Mouse (Mus musculus): ENCODE data around the gene Slf2. TPM values are rescaled to one million over a fixed set of nuclear protein-coding genes. Genes with fewer than 3 reads are reported as not detected.

Slf2 gene
- polyA plus RNA-seq, 1 experiment from 2014 or later = 56.7 TPM

DNA sequence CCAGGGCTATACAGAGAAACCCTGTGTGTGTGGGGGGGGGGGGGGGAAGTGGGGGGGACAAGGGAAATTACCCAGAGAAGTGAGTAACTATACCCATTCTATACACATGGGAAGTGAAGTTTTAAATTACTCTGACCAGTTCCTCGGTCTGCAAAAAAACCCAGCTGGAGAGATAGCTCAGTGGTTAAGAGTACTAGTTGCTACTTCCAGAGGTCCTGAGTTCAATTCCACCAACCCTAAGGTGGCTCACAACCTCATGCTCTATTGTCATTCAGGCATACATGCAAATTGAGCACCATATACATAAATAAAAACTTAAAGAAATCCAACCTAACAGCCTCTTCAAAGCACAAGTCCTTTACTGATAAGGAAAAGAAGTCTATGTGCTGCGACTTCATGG is 829 bp upstream of the Slf2 start:
- H3K36me3 ChIP-seq (ENCODE audit: control insufficient read depth, insufficient read depth, low read length) = peaks cover 4% of the 10 kb centered on the region; the same call in 1 of the 2 replicates
- peak overlapping the region; percentile 83 for H3K4me3 ChIP-seq (ENCODE audit: low read depth, low read length)
- peaks cover 19% of the 10 kb centered on the region; the same call in 1 of the 2 replicates for H3K4me1 ChIP-seq (ENCODE audit: control insufficient read depth, insufficient read depth, low read length)
- WGBS = 35% methylated on average over 2 of the region's 2 CpGs
- ATAC-seq (ENCODE audit: insufficient number of reproducible peaks, insufficient read depth, low FRiP score, low read depth) = no peak
- no peaks in the 10 kb centered on the region for H3K9me3 ChIP-seq (ENCODE audit: control insufficient read depth, low read depth, low read length)
- peak overlapping the region; percentile 85 for H3K4me2 ChIP-seq (replicated peaks; ENCODE audit: low read depth, low read length)
- no peak overlapping the region for H3K9ac ChIP-seq (replicated peaks; ENCODE audit: low read depth, low read length)
- no peaks in the 10 kb centered on the region for H3K27me3 ChIP-seq (ENCODE audit: control insufficient read depth, insufficient read depth, low read length)
- H3K27ac ChIP-seq (ENCODE audit: low read length) = peak overlapping the region; percentile 46

DNA sequence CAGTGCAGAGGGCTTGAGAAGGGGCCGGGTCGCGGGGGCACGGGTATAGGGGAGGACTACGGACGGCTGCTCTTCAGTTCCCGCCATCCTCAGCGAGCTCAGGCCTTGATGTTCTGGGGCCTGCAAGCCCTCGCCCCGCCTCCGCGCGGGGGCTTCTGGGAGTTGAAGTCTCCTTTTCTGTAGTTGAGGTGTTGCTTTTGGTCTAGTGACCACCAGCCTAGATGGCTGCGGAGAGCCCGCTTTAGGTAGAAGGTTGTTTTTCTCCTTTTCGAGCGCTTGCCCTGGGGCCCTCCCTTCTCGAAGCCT is 456 bp downstream of the Slf2 start:
- Histone ChIP-seq H3K36me3 (ENCODE audit: control insufficient read depth, insufficient read depth, low read length) (peaks cover 13% of the 10 kb centered on the region), H3K9ac (replicated peaks; ENCODE audit: low read depth, low read length) (peak overlapping the region; percentile 68), H3K27me3 (ENCODE audit: control insufficient read depth, insufficient read depth, low read length) (no peaks in the 10 kb centered on the region), H3K4me3 (ENCODE audit: low read depth, low read length) (peak overlapping the region; percentile 83), H3K9me3 (ENCODE audit: control insufficient read depth, low read depth, low read length) (no peaks in the 10 kb centered on the region), H3K27ac (ENCODE audit: low read length) (peak overlapping the region; percentile 91), H3K4me2 (replicated peaks; ENCODE audit: low read depth, low read length) (peak overlapping the region; percentile 85), H3K4me1 (ENCODE audit: control insufficient read depth, insufficient read depth, low read length) (peaks cover 19% of the 10 kb centered on the region; the same call in 1 of the 2 replicates)
- WGBS = under 1% methylated on average over 18 of the region's 18 CpGs
- peak; percentile 83 for ATAC-seq (ENCODE audit: insufficient number of reproducible peaks, insufficient read depth, low FRiP score, low read depth)

DNA sequence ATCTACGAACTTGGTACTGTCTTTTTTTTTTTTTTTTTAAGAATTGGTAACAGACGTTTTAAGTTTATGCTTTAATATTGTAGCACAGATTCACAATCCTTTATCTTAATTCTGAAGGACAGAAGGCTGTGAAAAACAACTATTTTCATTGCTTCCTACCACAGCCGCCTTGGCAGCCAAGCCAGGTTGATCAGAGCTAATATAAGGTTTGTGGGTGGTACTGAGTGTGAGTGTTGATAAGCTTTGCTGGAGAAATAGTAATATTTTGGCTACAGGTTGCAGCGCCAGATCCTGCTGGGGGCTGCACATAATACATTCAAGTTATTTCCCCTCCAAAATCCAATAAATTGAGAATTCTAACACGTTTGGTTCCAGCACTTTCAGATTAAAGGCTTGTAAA is 1.1 kb downstream of the Slf2 start:
- WGBS = 39% methylated on average over 5 of the region's 5 CpGs
- ATAC-seq (ENCODE audit: insufficient number of reproducible peaks, insufficient read depth, low FRiP score, low read depth) = no peak
- H3K27ac ChIP-seq (ENCODE audit: low read length) = no peak overlapping the region
- H3K4me1 ChIP-seq (ENCODE audit: control insufficient read depth, insufficient read depth, low read length) = peaks cover 19% of the 10 kb centered on the region; the same call in 1 of the 2 replicates
- no peaks in the 10 kb centered on the region for H3K27me3 ChIP-seq (ENCODE audit: control insufficient read depth, insufficient read depth, low read length)
- no peaks in the 10 kb centered on the region for H3K9me3 ChIP-seq (ENCODE audit: control insufficient read depth, low read depth, low read length)
- H3K4me3 ChIP-seq (ENCODE audit: low read depth, low read length) = peak overlapping the region; percentile 83
- peak overlapping the region; percentile 85 for H3K4me2 ChIP-seq (replicated peaks; ENCODE audit: low read depth, low read length)
- H3K9ac ChIP-seq (replicated peaks; ENCODE audit: low read depth, low read length) = peak overlapping the region; percentile 68
- peaks cover 19% of the 10 kb centered on the region for H3K36me3 ChIP-seq (ENCODE audit: control insufficient read depth, insufficient read depth, low read length)

DNA sequence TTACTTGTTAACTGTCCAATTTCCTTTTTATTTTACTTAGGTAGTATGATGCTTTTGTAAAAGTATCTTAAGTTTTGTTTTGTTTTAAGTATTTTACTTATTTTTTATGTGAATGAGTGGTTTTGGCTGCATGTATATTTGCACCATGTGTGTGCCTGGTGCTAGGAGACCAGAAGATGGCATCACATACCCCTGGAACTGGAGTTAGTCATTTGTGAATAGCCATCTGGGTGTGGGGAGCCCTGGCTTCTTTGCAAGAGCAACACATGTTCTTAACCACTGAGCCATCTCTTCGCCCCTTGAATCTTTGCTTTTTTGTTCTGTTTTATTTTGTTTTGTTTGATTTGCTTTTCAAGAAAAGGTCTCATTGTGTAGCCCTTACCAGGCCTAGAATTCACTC is 2.2 kb downstream of the Slf2 start:
- no peak for ATAC-seq (ENCODE audit: insufficient number of reproducible peaks, insufficient read depth, low FRiP score, low read depth)

DNA sequence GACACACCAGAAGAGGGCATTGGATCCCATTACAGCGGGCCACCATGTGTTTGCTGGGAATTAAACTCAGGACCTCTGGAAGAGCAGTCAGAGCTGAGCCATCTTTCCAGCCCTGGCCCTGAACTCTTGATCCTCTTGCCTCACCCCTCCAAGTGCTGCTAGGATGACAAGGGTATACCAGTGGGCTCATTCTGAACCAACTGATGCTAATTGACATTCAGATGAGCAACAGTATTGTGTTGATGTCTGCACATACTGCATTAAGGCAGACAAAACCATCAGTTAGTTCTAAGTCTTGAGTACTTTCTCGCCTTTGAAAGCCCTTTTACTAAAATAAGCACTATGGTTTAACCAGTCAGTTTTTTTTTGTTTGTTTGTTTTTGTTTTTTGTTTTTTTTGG is 28.7 kb downstream of the Slf2 start:
- no peaks in the 10 kb centered on the region for H3K9me3 ChIP-seq (ENCODE audit: control insufficient read depth, low read depth, low read length)
- no peak overlapping the region for H3K27ac ChIP-seq (ENCODE audit: low read length)
- peaks cover 68% of the 10 kb centered on the region for H3K36me3 ChIP-seq (ENCODE audit: control insufficient read depth, insufficient read depth, low read length)
- WGBS = 100% methylated on average over 2 of the region's 2 CpGs
- no peak overlapping the region for H3K4me2 ChIP-seq (replicated peaks; ENCODE audit: low read depth, low read length)
- H3K9ac ChIP-seq (replicated peaks; ENCODE audit: low read depth, low read length) = no peak overlapping the region
- no peak overlapping the region for H3K4me3 ChIP-seq (ENCODE audit: low read depth, low read length)
- H3K27me3 ChIP-seq (ENCODE audit: control insufficient read depth, insufficient read depth, low read length) = no peaks in the 10 kb centered on the region
- no peaks in the 10 kb centered on the region for H3K4me1 ChIP-seq (ENCODE audit: control insufficient read depth, insufficient read depth, low read length)
- no peak for ATAC-seq (ENCODE audit: insufficient number of reproducible peaks, insufficient read depth, low FRiP score, low read depth)

More for the DNA sequence above, 2.2 kb downstream of the Slf2 start:
- H3K9ac ChIP-seq (replicated peaks; ENCODE audit: low read depth, low read length) = no peak overlapping the region
- H3K27me3 ChIP-seq (ENCODE audit: control insufficient read depth, insufficient read depth, low read length) = no peaks in the 10 kb centered on the region
- peak overlapping the region; percentile 85 for H3K4me2 ChIP-seq (replicated peaks; ENCODE audit: low read depth, low read length)
- no peak overlapping the region for H3K4me3 ChIP-seq (ENCODE audit: low read depth, low read length)
- peaks cover 16% of the 10 kb centered on the region; the same call in 1 of the 2 replicates for H3K4me1 ChIP-seq (ENCODE audit: control insufficient read depth, insufficient read depth, low read length)
- peaks cover 25% of the 10 kb centered on the region for H3K36me3 ChIP-seq (ENCODE audit: control insufficient read depth, insufficient read depth, low read length)
- H3K9me3 ChIP-seq (ENCODE audit: control insufficient read depth, low read depth, low read length) = no peaks in the 10 kb centered on the region
- H3K27ac ChIP-seq (ENCODE audit: low read length) = no peak overlapping the region
- WGBS = 89% methylated on average over 1 of the region's 1 CpGs

DNA sequence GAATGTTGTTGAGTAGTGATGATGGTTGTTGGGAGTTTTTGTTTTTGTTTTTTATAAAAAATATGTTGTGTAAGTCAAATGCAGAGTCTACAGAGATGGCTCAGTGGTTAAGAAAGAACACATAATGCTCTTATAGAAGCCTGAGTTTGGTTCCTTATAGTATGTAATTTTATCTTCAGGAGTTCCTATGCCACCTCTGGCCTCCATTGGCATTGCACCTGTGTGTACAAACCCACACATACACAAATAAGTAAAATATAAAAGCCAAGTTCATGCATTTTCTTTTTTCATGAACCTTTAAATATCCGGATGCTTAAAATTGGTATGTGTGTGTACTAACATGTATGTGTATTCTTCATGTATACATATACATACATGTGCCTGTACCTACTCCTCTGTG is 35.0 kb downstream of the Slf2 start:
- no peak for ATAC-seq (ENCODE audit: insufficient number of reproducible peaks, insufficient read depth, low FRiP score, low read depth)
- Histone ChIP-seq H3K4me1 (ENCODE audit: control insufficient read depth, insufficient read depth, low read length) (no peaks in the 10 kb centered on the region), H3K9ac (replicated peaks; ENCODE audit: low read depth, low read length) (no peak overlapping the region), H3K4me2 (replicated peaks; ENCODE audit: low read depth, low read length) (no peak overlapping the region), H3K4me3 (ENCODE audit: low read depth, low read length) (no peak overlapping the region), H3K27me3 (ENCODE audit: control insufficient read depth, insufficient read depth, low read length) (no peaks in the 10 kb centered on the region), H3K27ac (ENCODE audit: low read length) (no peak overlapping the region), H3K36me3 (ENCODE audit: control insufficient read depth, insufficient read depth, low read length) (peaks cover 71% of the 10 kb centered on the region), H3K9me3 (ENCODE audit: control insufficient read depth, low read depth, low read length) (no peaks in the 10 kb centered on the region)
- WGBS = 95% methylated on average over 1 of the region's 1 CpGs

DNA sequence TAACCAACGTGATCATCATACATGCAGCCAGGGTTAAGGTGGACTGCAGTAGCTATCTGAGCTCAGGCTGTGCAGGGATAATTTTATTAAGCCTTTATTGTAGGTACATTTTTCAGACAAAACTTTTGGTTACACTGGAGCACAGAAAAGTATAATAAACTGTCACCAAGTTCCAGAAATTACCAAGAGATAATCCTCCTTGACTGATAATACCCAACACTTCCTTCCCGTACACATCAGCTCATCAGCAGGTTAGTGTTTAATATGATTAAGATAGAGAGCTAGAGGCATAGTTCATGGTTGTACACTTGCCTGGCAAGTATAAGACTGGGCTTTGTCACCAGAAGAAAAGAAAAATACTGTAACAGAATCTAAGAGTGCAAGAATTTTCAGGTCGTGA is 37.4 kb downstream of the Slf2 start:
- 85% methylated on average over 3 of the region's 3 CpGs for WGBS
- Histone ChIP-seq H3K4me2 (replicated peaks; ENCODE audit: low read depth, low read length) (no peak overlapping the region), H3K9me3 (ENCODE audit: control insufficient read depth, low read depth, low read length) (no peaks in the 10 kb centered on the region), H3K36me3 (ENCODE audit: control insufficient read depth, insufficient read depth, low read length) (peaks cover 71% of the 10 kb centered on the region), H3K27me3 (ENCODE audit: control insufficient read depth, insufficient read depth, low read length) (no peaks in the 10 kb centered on the region), H3K27ac (ENCODE audit: low read length) (no peak overlapping the region), H3K9ac (replicated peaks; ENCODE audit: low read depth, low read length) (no peak overlapping the region), H3K4me1 (ENCODE audit: control insufficient read depth, insufficient read depth, low read length) (no peaks in the 10 kb centered on the region), H3K4me3 (ENCODE audit: low read depth, low read length) (no peak overlapping the region)
- no peak for ATAC-seq (ENCODE audit: insufficient number of reproducible peaks, insufficient read depth, low FRiP score, low read depth)

DNA sequence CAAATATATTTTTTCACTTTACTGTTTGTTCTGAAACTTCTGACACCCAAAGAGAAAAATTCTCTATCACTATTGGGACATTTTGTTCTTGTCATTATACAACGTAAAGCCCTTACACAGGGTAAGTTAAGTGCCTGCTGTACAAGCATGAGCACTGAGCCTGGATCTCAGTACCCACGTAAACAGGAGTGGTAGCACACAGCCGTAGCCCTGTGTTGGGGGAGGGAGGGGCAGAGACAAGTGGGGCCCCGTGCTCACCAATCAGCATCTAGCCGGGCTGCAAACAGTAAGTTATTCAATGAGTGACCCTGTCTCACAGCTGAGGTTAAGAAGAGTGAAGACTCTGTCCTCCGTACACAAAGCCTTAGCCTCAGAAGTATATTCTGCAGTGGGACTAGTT is 45.7 kb downstream of the Slf2 start:
- WGBS = 71% methylated on average over 6 of the region's 6 CpGs
- no peak for ATAC-seq (ENCODE audit: insufficient number of reproducible peaks, insufficient read depth, low FRiP score, low read depth)
- no peak overlapping the region for H3K9ac ChIP-seq (replicated peaks; ENCODE audit: low read depth, low read length)

DNA sequence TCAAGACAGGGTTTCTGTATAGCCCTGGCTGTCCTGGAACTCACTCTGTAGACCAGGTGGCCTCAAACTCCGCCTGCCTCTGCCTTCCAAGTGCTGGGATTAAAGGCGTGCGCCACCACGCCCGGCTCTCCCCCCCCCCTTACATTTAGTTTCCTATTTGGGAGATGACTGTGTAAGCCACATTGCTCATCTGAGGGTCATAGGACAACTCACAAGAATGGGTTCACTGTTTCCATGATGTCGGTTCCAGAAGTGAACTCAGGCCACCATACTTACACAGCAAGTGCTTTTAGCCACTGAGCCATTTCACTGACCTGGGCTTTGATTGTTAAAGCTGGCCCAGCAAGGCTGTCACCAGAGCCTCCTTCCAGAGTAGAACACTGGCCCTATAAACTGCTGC is 46.2 kb downstream of the Slf2 start:
- no peak for ATAC-seq (ENCODE audit: insufficient number of reproducible peaks, insufficient read depth, low FRiP score, low read depth)
- WGBS = 89% methylated on average over 6 of the region's 6 CpGs
- Histone ChIP-seq H3K4me3 (ENCODE audit: low read depth, low read length) (no peak overlapping the region), H3K36me3 (ENCODE audit: control insufficient read depth, insufficient read depth, low read length) (peaks cover 94% of the 10 kb centered on the region), H3K4me1 (ENCODE audit: control insufficient read depth, insufficient read depth, low read length) (no peaks in the 10 kb centered on the region), H3K27me3 (ENCODE audit: control insufficient read depth, insufficient read depth, low read length) (no peaks in the 10 kb centered on the region), H3K4me2 (replicated peaks; ENCODE audit: low read depth, low read length) (no peak overlapping the region), H3K9ac (replicated peaks; ENCODE audit: low read depth, low read length) (no peak overlapping the region), H3K9me3 (ENCODE audit: control insufficient read depth, low read depth, low read length) (no peaks in the 10 kb centered on the region), H3K27ac (ENCODE audit: low read length) (no peak overlapping the region)

More for the DNA sequence above, 45.7 kb downstream of the Slf2 start:
- no peaks in the 10 kb centered on the region for H3K4me1 ChIP-seq (ENCODE audit: control insufficient read depth, insufficient read depth, low read length)
- no peaks in the 10 kb centered on the region for H3K9me3 ChIP-seq (ENCODE audit: control insufficient read depth, low read depth, low read length)
- no peak overlapping the region for H3K4me3 ChIP-seq (ENCODE audit: low read depth, low read length)
- H3K27me3 ChIP-seq (ENCODE audit: control insufficient read depth, insufficient read depth, low read length) = no peaks in the 10 kb centered on the region
- no peak overlapping the region for H3K4me2 ChIP-seq (replicated peaks; ENCODE audit: low read depth, low read length)
- H3K36me3 ChIP-seq (ENCODE audit: control insufficient read depth, insufficient read depth, low read length) = peaks cover 92% of the 10 kb centered on the region
- no peak overlapping the region for H3K27ac ChIP-seq (ENCODE audit: low read length)

Measured in stomach, embryonic 14.5 days (tissue).